Mouse (Mus musculus): ENCODE measurements around the gene Gimap5. TPM values are rescaled to one million over a fixed set of nuclear protein-coding genes. Genes with fewer than 3 reads are reported as not detected.

Gimap5 gene
- polyA plus RNA-seq, 1 experiment from 2014 or later = 2.7 TPM

DNA sequence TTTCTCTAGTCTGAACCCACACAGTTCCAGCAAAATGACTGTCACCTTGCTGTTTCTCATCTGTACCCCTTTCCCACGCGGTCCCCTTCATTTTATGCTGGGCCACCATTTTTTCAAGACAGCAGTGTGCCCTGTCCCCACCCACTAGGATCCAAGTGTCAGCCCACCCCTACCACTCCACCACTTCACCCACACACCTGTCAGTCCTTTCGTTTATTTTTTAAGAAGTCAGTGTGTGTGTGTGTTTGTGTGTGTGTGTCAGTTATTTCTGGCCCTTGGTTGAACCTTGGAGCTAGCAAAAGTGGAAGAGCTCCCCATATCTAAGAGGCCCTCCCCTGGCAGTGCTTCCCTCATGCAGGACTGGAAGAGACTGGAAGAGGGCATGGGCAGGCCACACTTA lies 22.9 kb downstream of the Gimap5 start:
- 58% methylated on average over 3 of the region's 3 CpGs for WGBS (ENCODE audit: insufficient replicate concordance)
- H3K4me1 ChIP-seq (replicated peaks) = no peaks in the 10 kb centered on the region
- no peaks in the 10 kb centered on the region for H3K27me3 ChIP-seq
- no peaks in the 10 kb centered on the region for H3K36me3 ChIP-seq (replicated peaks)
- H3K4me2 ChIP-seq = no peak overlapping the region
- no peaks in the 10 kb centered on the region for H3K9me3 ChIP-seq (replicated peaks)
- H3K27ac ChIP-seq (replicated peaks) = no peak overlapping the region
- no peak overlapping the region for H3K9ac ChIP-seq
- no peak for ATAC-seq (ENCODE audit: insufficient read depth)
- no peak overlapping the region for H3K4me3 ChIP-seq (replicated peaks)

DNA sequence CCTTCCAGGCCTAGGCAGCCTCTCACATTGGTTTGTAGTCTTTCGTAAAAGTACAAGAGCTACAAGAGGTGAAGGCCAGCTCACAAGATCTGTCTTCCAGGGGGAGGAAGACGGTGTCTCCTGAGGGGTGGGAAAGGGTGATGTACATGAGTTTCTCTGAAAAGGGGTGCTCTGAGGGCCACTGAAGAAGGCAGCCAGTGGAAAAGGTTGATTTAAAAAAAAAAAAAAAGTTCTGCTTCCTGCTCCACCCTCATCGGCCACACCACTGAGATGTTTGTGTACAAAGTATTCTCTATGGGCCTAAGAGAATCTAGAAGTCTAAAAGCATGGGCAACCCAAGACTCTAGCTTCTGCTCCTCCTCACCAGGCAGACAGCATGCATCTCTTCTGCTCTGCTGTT lies 24.7 kb downstream of the Gimap5 start, which contains the start of gene Gimap3:
Gimap3 (minus strand) TSS at position 156 of the 400 bp plus-strand sequence.
- WGBS (ENCODE audit: insufficient replicate concordance) = 47% methylated on average over 3 of the region's 3 CpGs

DNA sequence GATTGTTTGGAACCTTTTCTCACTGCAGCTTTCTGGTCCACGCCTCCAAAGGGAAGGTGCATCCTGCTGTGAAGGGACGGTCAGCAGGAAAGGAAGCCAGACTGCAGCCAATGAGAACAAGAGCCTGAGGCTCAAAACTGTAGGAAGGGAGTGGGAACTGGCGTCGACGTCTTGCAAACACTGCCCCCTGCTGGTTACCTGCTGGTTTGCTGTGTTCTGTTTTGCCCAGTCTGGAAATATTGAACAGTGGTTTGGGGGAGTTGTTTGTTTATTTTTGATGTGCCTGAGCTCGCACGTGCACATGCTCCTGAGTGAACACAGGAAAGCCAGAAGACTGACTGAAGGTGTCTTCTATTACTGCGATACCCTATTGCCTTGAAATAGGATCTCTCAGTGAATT lies 26.0 kb downstream of the Gimap5 start:
- no peaks in the 10 kb centered on the region for H3K36me3 ChIP-seq (replicated peaks)
- no peak for ATAC-seq (ENCODE audit: insufficient read depth)
- no peaks in the 10 kb centered on the region for H3K9me3 ChIP-seq (replicated peaks)
- H3K4me1 ChIP-seq (replicated peaks) = no peaks in the 10 kb centered on the region
- no peak overlapping the region for H3K9ac ChIP-seq
- no peak overlapping the region for H3K4me2 ChIP-seq
- no peak overlapping the region for H3K27ac ChIP-seq (replicated peaks)
- 7% methylated on average over 8 of the region's 8 CpGs for WGBS (ENCODE audit: insufficient replicate concordance)
- H3K4me3 ChIP-seq (replicated peaks) = no peak overlapping the region
- H3K27me3 ChIP-seq = no peaks in the 10 kb centered on the region

More for the DNA sequence above, 24.7 kb downstream of the Gimap5 start, which contains the start of gene Gimap3:
- Histone ChIP-seq H3K36me3 (replicated peaks) (no peaks in the 10 kb centered on the region), H3K27me3 (no peaks in the 10 kb centered on the region), H3K27ac (replicated peaks) (no peak within 1 kb of the TSS), H3K9ac (no peak within 1 kb of the TSS), H3K9me3 (replicated peaks) (no peaks in the 10 kb centered on the region), H3K4me2 (no peak within 1 kb of the TSS), H3K4me3 (replicated peaks) (no peak within 1 kb of the TSS), H3K4me1 (replicated peaks) (no peaks in the 10 kb centered on the region)
- ATAC-seq (ENCODE audit: insufficient read depth) = no peak

DNA sequence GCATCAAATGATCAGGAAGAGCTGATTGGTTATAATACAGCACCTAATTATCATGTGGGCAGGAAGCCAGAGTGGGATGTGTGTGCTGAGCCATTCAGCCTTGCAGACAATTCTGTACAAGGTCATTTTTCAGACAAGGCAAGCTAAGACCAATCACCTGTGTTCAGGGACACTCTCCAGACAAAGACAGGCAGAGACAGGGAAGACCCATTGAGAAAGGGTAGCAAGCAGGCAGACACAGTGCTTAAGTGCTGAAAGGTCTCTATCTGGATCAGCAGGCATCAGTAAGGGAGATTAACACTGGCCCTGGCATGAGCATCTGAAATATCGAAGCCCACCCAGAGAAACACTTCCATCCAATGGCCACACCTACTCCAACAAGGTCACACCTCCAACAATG lies 38.4 kb downstream of the Gimap5 start:
- no peak for ATAC-seq (ENCODE audit: insufficient read depth)
- WGBS (ENCODE audit: insufficient replicate concordance) = 55% methylated on average over 1 of the region's 1 CpGs
- H3K4me1 ChIP-seq (replicated peaks) = no peaks in the 10 kb centered on the region
- H3K4me3 ChIP-seq (replicated peaks) = no peak overlapping the region
- no peak overlapping the region for H3K27ac ChIP-seq (replicated peaks)
- no peaks in the 10 kb centered on the region for H3K27me3 ChIP-seq
- H3K9ac ChIP-seq = no peak overlapping the region
- no peaks in the 10 kb centered on the region for H3K36me3 ChIP-seq (replicated peaks)
- no peaks in the 10 kb centered on the region for H3K9me3 ChIP-seq (replicated peaks)
- H3K4me2 ChIP-seq = no peak overlapping the region

DNA sequence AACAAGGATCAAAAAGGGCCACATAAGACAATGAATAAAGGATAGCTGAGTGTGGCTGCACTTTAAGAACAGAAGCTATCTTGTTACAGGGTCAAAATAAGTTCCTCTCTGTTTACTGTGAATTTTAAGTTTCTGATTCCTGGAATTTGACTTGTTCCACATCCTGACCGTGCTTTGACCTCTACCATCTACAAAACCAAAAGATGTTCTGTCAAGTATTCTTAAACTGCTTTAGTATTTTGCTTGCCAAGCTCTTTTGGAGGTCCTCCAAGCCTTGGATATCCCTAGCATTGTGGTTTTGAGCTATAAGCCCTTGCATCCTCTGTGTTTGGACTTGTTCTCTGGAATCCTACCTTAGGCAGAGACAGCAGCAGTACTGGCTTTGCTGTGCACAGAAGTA lies 39.2 kb downstream of the Gimap5 start:
- Histone ChIP-seq H3K27ac (replicated peaks) (no peak overlapping the region), H3K9ac (no peak overlapping the region), H3K4me2 (no peak overlapping the region), H3K4me1 (replicated peaks) (no peaks in the 10 kb centered on the region), H3K4me3 (replicated peaks) (no peak overlapping the region), H3K9me3 (replicated peaks) (no peaks in the 10 kb centered on the region), H3K27me3 (no peaks in the 10 kb centered on the region), H3K36me3 (replicated peaks) (no peaks in the 10 kb centered on the region)
- no peak for ATAC-seq (ENCODE audit: insufficient read depth)
- 24% methylated on average over 1 of the region's 1 CpGs for WGBS (ENCODE audit: insufficient replicate concordance)

DNA sequence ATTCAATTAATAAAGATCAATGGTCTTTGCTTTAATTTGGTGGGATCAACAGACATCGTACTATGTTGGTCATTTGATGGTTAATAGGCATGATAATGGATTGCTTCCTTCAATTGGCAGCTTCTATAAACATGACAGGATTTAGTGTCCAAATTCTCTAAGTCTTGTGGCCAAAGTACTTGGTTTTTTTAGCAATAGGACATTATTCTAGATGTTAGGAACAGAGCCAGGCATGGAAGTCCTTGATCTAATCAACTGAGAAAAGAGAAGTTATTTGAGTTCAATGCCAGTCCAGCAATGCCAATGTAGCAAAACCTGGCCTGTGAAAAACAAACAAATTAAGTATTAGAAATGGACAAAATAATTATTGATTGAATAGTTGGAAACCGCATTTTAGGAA lies 39.6 kb downstream of the Gimap5 start:
- H3K27ac ChIP-seq (replicated peaks) = no peak overlapping the region
- H3K4me1 ChIP-seq (replicated peaks) = no peaks in the 10 kb centered on the region
- no peak overlapping the region for H3K4me2 ChIP-seq
- H3K4me3 ChIP-seq (replicated peaks) = no peak overlapping the region
- H3K36me3 ChIP-seq (replicated peaks) = no peaks in the 10 kb centered on the region
- H3K9ac ChIP-seq = no peak overlapping the region
- H3K9me3 ChIP-seq (replicated peaks) = no peaks in the 10 kb centered on the region
- H3K27me3 ChIP-seq = no peaks in the 10 kb centered on the region
- ATAC-seq (ENCODE audit: insufficient read depth) = no peak
- WGBS (ENCODE audit: insufficient replicate concordance) = 64% methylated on average over 2 of the region's 2 CpGs

DNA sequence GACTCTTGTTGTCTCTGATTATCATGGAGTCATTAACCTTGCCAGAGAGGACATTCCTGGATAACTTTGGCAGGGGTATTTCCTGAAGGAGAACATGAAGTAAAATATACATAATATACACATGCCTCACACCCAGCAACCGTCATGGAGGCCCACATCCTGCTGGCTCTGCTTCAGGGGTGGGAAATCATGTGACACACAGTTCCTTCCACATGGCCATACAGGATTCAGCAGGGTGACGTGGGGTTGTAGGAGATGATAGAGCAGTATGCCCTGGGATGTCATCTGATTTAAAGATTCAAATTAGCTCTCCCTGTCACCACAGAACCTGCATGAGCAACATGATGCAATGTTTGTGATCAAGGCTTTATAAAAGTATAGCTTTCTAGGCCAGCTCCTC lies 41.9 kb downstream of the Gimap5 start:
- Histone ChIP-seq H3K27ac (replicated peaks) (no peak overlapping the region), H3K4me3 (replicated peaks) (no peak overlapping the region), H3K4me1 (replicated peaks) (no peaks in the 10 kb centered on the region), H3K9me3 (replicated peaks) (no peaks in the 10 kb centered on the region), H3K4me2 (no peak overlapping the region), H3K9ac (no peak overlapping the region), H3K36me3 (replicated peaks) (no peaks in the 10 kb centered on the region), H3K27me3 (no peaks in the 10 kb centered on the region)
- ATAC-seq (ENCODE audit: insufficient read depth) = no peak
- WGBS (ENCODE audit: insufficient replicate concordance) = 39% methylated on average over 2 of the region's 2 CpGs

DNA sequence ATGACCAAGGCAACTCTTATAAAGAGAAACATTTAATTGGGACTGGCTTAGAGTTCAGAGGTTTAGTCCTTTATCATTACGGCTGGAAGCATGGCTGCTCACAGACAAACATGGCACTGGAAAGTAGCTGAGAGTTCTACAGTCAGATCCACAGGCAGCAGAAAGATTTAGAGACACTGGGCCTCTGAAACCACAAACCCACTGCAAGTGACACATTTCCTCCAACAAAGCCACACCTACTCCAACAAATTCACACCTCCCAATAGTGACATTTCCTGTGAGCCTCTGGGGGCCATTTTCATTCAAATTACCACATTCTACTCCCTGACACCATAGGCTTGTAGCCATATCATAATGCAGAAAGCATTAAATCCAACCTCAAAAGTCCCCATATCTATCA lies 55.9 kb downstream of the Gimap5 start:
- Histone ChIP-seq H3K4me3 (replicated peaks) (no peak overlapping the region), H3K9me3 (replicated peaks) (no peaks in the 10 kb centered on the region), H3K4me1 (replicated peaks) (no peaks in the 10 kb centered on the region), H3K9ac (no peak overlapping the region), H3K4me2 (no peak overlapping the region), H3K27me3 (no peaks in the 10 kb centered on the region), H3K36me3 (replicated peaks) (no peaks in the 10 kb centered on the region), H3K27ac (replicated peaks) (no peak overlapping the region)
- WGBS (ENCODE audit: insufficient replicate concordance) = 13% methylated on average over 1 of the region's 1 CpGs
- ATAC-seq (ENCODE audit: insufficient read depth) = no peak

DNA sequence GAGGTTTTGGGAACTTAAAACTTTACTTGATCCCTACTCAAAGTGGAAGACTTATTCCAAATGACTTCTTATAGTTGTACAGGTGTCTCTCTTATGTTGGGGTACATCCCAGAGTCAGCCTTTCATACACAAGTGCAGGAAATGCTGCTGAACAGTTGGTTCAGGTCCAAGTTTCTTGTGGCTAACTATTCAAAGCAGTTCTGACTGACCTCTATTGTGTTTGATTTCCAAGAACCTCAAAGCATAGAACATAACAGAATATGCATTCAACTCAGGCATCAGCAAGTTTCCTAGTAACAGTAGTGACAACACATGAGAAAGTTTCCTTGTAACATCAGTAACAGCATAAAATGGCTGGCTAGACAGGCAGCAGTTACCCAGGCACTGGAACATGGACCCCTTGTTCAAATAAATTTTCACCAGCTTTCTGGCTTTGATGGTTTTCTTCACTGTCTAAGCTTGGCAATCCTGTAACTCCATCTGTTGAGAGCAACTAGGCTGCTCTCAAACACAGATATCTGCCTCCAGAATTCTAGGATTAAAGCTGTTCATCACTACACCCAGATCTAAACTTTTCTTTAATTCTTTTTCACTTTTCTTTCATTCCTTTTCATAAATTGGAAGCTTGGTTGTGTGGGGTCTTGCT lies 57.5 kb downstream of the Gimap5 start:
- Histone ChIP-seq H3K9me3 (replicated peaks) (no peaks in the 10 kb centered on the region), H3K27me3 (no peaks in the 10 kb centered on the region), H3K4me3 (replicated peaks) (no peak overlapping the region), H3K36me3 (replicated peaks) (no peaks in the 10 kb centered on the region), H3K9ac (no peak overlapping the region), H3K4me2 (no peak overlapping the region), H3K27ac (replicated peaks) (no peak overlapping the region), H3K4me1 (replicated peaks) (no peaks in the 10 kb centered on the region)
- ATAC-seq (ENCODE audit: insufficient read depth) = no peak

Other genes starting within 250 kb of the Gimap5 start
- gene Atp6v0e2, start 208.6 kb upstream of the Gimap5 start, polyA plus RNA-seq (2015; fragmentation: Nextera tagmentation; extraction: Ambion mirVana) = 1.2 and 1.3 TPM in 2 replicates
- 2.0 and 2.5 TPM in 2 replicates for gene Lrrc61, start 191.4 kb upstream of the Gimap5 start, polyA plus RNA-seq (2015; fragmentation: Nextera tagmentation; extraction: Ambion mirVana)
- gene Rarres2, start 173.4 kb upstream of the Gimap5 start, polyA plus RNA-seq (2015; fragmentation: Nextera tagmentation; extraction: Ambion mirVana) = 34.4 and 43.9 TPM in 2 replicates
- not detected in 2 replicates for gene Gm45021, start 156.6 kb upstream of the Gimap5 start, polyA plus RNA-seq (2015; fragmentation: Nextera tagmentation; extraction: Ambion mirVana)
- gene Repin1, start 152.3 kb upstream of the Gimap5 start, polyA plus RNA-seq (2015; fragmentation: Nextera tagmentation; extraction: Ambion mirVana) = 9.9 and 12.4 TPM in 2 replicates
- not detected in 2 replicates for gene Gm44965, start 152.3 kb upstream of the Gimap5 start, polyA plus RNA-seq (2015; fragmentation: Nextera tagmentation; extraction: Ambion mirVana)
- gene Zfp775, start 144.1 kb upstream of the Gimap5 start, polyA plus RNA-seq (2015; fragmentation: Nextera tagmentation; extraction: Ambion mirVana) = 1.7 and 1.9 TPM in 2 replicates
- 0.18 and 0.24 TPM in 2 replicates for gene AI854703, start 119.4 kb upstream of the Gimap5 start, polyA plus RNA-seq (2015; fragmentation: Nextera tagmentation; extraction: Ambion mirVana)
- 0.81 and 0.92 TPM in 2 replicates for gene Gimap8, start 99.0 kb upstream of the Gimap5 start, polyA plus RNA-seq (2015; fragmentation: Nextera tagmentation; extraction: Ambion mirVana)
- 7.5 and 9.5 TPM in 2 replicates for gene Gimap9, start 70.1 kb upstream of the Gimap5 start, polyA plus RNA-seq (2015; fragmentation: Nextera tagmentation; extraction: Ambion mirVana)
- 10.3 and 10.8 TPM in 2 replicates for gene Gimap4, start 61.6 kb upstream of the Gimap5 start, polyA plus RNA-seq (2015; fragmentation: Nextera tagmentation; extraction: Ambion mirVana)
- gene Gimap6, start 38.0 kb upstream of the Gimap5 start, polyA plus RNA-seq (2015; fragmentation: Nextera tagmentation; extraction: Ambion mirVana) = 7.9 and 9.0 TPM in 2 replicates
- 0.97 TPM in 1 of 2 replicates, not detected in the other for gene Gm28053, start 27.6 kb upstream of the Gimap5 start, polyA plus RNA-seq (2015; fragmentation: Nextera tagmentation; extraction: Ambion mirVana)
- 0.07 TPM in 1 of 2 replicates, not detected in the other for gene Gimap7, start 27.6 kb upstream of the Gimap5 start, polyA plus RNA-seq (2015; fragmentation: Nextera tagmentation; extraction: Ambion mirVana)
- 5.4 and 6.8 TPM in 2 replicates for gene Gimap1, start 7.1 kb upstream of the Gimap5 start, polyA plus RNA-seq (2015; fragmentation: Nextera tagmentation; extraction: Ambion mirVana)
- gene Gimap3, start 24.7 kb downstream of the Gimap5 start, polyA plus RNA-seq (2015; fragmentation: Nextera tagmentation; extraction: Ambion mirVana) = 0.05 and 0.30 TPM in 2 replicates
- 119 and 143 TPM in 2 replicates for gene Tmem176a, start 94.7 kb downstream of the Gimap5 start, polyA plus RNA-seq (2015; fragmentation: Nextera tagmentation; extraction: Ambion mirVana)
- gene Tmem176b, start 95.3 kb downstream of the Gimap5 start, polyA plus RNA-seq (2015; fragmentation: Nextera tagmentation; extraction: Ambion mirVana) = 182 and 213 TPM in 2 replicates
- gene Aoc1, start 126.7 kb downstream of the Gimap5 start, polyA plus RNA-seq (2015; fragmentation: Nextera tagmentation; extraction: Ambion mirVana) = not detected in 2 replicates
- gene 1600015I10Rik, start 183.7 kb downstream of the Gimap5 start, polyA plus RNA-seq (2015; fragmentation: Nextera tagmentation; extraction: Ambion mirVana) = not detected in 2 replicates
- not detected in 2 replicates for gene Doxl2, start 228.8 kb downstream of the Gimap5 start, polyA plus RNA-seq (2015; fragmentation: Nextera tagmentation; extraction: Ambion mirVana)
- not detected in 2 replicates for gene Svs1, start 240.7 kb downstream of the Gimap5 start, polyA plus RNA-seq (2015; fragmentation: Nextera tagmentation; extraction: Ambion mirVana)

Data from liver, embryonic 15.5 days (tissue).